Mouse (Mus musculus): ENCODE measurements at regions not wholly inside any gene's neighbourhood (a gene's known extent, or its start where the extent isn't known, plus 50 kb on each side); places are given as distances from the start of the nearest gene placed in this dataset.
A peak's percentile ranks its signal among the peaks of the same experiment; 100 is the strongest.

DNA sequence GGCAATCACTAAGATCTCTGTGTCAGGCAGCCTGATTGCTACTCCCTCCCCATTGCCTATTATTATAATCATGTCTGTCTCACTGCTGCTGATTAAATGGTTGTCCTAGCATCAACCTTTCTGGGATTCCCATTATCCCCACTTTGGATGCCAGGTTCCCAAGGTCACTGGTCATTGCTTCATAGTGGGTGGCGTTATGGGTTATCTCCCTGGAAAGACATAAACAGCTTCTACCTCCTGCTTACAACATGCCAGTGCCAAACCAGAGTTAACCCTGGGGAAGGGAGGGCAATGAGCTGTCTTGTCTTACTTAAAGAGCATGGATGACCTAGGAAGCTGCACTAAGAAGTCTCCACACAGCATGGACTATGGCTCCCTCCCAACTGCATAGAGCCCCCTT lies 136.9 kb downstream of the Uaca start:
- ATAC-seq (ENCODE audit: extremely low read depth, insufficient number of reproducible peaks, low FRiP score, poor library complexity, severe bottlenecking) = no peak

DNA sequence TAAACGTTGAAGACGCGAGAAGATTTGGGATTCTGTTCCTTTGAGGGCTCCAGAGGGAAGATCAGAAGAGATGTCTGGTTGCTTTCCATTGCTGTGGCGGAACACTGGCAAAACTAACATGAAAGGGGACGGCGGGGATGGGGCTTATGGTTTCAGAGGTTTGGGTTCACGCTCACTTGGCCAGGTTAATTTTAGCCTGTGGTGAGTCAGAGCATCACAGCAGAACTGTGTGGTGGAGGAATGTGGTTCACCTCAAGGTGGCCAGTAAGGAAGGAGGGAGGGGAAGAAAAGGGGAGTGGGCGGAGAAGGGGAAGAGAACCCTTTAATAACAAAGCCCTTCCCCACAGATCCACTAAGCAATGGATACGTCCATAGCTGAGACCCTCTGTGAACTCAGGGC lies 142.6 kb downstream of the Uaca start:
- no peak for ATAC-seq (ENCODE audit: extremely low read depth, insufficient number of reproducible peaks, low FRiP score, poor library complexity, severe bottlenecking)

DNA sequence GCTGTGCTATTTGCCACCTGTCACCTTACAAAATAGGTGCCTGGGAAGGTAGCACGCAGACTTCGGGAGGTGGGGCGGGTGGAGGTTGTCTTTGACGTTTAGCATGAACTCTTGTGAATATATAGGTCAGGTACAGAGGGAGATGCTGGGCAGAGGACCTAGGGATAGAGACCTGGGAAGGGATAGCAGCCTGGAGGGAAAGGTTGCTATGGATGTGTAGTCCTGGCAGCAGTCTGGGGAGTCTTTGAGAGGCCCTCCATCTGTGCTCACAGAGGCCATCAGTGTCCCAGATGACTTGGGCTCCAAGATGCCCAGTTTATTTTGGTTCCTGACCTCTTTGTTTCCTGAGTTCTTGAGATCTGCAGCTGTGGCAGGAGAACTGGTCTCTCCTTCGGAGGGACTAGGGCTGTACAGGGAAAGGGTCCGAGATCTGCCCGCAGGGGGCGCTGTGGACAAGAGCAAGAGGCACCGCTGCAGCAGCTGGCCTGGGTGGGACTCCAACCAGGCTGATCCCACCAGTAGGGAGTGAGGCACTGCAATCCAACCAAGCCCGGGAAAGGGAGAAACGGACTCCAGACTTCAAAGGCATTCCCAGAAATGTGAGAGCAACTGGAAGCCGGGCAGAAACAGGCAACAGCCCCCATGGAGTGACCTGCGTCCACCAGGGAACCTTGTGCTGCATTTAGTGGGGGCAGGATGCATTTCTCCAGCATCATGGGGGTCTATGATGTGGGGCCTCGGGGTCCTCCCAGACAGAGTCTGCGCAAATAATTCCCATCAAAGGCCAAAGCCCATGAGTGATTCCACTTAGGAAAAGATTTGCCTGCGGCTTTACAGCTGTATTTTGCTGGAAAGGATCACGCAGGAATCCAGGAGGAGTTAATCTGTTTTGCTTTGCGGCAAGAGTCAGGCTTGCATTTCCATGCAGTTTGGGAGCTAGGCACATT lies 145.8 kb downstream of the Uaca start:
- peak; percentile 59 for ATAC-seq (ENCODE audit: extremely low read depth, insufficient number of reproducible peaks, low FRiP score, poor library complexity, severe bottlenecking)

DNA sequence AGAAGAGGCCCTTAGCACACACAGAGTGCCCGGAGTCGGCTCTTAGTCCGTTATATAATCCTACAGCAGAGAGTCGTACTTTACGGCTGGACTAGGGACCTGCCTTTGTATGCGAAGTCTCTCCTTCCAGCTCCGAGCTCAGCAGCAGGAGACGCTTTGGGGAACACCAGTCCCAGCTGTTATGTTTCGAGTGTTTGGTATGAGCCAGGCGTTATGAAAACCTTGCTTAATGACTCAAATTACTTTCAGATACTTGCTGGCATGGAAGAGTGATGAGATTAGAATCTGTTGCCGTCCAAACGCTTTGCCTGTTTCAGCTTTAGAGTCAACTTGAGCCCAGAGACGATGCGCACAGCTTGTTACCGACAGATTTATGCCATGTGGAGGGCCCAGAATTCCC lies 153.0 kb downstream of the Uaca start:
- ATAC-seq (ENCODE audit: extremely low read depth, insufficient number of reproducible peaks, low FRiP score, poor library complexity, severe bottlenecking) = no peak

DNA sequence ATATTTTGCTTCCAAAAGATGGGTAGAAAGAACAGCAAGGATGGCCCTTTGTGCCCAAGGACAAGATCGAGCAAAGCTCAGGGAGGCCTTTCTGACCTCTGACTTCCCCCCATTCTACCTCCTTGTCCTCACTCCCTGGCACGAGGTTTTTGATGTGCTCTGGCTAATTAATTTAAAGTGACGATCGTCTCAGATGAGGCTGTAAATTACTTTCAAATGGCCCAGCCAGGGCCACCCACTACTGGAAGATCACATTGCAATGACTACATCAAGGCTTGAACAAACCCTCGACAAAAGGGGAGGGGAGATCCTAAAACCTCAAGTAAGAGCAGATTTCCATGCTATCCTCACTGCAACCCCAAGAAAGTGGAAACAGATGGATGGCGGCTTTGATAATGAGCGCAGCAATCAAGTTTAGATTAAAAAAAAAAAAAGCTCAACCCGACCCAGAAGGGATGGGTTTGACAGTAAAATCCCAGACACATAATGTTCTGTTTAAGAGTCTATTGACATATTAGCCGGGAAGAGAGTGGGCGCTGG lies 154.3 kb downstream of the Uaca start:
- no peak for ATAC-seq (ENCODE audit: extremely low read depth, insufficient number of reproducible peaks, low FRiP score, poor library complexity, severe bottlenecking)

DNA sequence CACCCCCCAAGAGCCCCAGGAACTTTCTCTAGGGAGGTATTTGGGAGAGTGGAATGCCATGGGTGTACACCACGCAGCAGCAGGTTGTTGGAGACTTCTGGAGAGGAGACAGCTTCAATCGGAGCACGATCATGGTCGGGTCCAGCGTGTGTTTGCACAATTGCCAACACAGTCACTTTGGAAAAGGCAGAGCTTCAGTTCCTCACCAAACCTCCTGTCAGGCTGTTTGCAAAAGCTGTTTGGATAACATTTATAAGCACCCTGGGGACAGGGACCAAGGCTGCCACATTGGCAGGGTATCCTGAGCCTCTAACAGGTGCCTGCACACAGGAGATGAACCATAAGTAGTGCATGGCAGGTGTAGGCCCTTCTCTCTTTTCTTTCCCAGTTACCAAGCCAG lies 155.8 kb downstream of the Uaca start:
- ATAC-seq (ENCODE audit: extremely low read depth, insufficient number of reproducible peaks, low FRiP score, poor library complexity, severe bottlenecking) = no peak

DNA sequence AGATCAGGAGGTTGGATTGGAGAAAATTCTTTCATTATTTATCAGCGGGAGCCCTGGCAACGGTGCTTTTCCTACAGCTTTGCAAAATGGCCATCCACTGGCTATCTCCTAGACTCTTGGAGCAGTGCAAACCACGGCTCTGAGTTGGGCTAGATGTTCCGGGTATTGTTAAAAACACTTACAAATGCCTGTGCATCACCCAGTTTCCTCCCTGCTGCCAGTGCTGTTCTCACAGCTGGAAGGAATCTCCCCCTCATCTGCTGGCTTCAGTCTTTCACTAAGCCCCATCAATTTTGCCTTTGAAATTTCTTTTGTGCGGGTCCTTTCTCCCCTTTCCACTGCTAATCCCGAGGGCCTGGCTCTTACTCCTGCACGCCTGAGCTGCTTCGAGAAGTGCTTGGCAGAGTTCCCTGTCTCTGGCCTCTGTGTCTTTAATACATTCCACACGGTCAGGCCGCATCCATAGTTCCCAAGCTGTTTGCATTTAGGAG lies 156.8 kb downstream of the Uaca start:
- ATAC-seq (ENCODE audit: extremely low read depth, insufficient number of reproducible peaks, low FRiP score, poor library complexity, severe bottlenecking) = no peak

DNA sequence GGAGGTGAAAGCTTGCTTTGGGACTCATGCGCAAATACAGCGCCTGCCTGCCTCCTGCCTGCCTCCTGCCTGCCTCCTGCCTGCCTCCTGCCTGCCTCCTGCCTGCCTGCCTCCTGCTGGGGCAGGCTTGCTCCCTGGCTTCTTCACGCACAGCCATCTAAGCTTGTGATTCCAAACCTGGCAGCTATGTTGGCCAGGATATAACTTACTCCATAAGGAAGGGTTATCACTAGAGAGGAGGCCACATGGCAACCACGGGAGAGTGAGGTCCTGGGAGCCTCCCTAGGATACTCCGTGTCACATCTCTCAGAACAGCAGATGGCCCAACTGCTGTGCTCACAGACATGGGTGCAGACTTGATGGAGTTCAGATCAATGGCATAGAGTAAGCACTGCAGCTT lies 163.1 kb downstream of the Uaca start:
- ATAC-seq (ENCODE audit: extremely low read depth, insufficient number of reproducible peaks, low FRiP score, poor library complexity, severe bottlenecking) = no peak

DNA sequence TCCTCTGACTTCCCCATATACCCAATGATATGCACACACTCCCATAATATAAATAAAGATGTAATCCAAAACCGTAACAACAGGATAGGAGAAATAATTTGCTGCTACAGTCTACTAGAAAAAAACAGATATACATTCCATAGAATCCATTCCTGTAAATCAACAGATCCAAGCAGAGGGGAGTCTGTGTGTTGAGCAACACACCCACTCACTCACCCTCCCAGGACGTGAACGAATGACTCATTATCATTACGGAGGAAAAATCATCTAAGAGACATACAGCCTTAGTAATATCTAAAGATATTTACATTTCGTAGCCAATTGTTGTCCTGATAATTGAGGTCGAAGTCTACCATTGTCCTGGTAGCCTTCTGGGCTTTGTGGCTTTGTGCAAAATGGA lies 165.2 kb downstream of the Uaca start:
- no peak for ATAC-seq (ENCODE audit: extremely low read depth, insufficient number of reproducible peaks, low FRiP score, poor library complexity, severe bottlenecking)

DNA sequence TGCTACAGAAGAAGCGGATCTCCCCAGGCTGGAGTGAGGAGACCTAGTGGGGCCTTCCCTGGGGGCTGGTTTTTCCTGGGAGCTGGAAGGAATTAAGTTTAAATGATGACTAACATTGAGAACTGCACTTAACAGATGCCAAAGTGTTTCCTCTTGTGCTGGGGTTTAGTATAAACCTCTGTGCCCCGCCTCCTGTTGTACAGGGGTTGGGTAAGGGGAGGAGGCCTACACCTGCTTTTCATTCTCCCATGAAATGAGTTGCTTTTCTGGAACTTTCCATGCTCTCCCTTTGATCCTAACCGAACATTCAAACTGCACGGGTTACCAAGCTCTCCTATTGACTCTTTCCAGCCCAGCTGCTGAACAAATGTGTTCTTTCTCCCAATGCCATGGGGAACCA lies 167.7 kb downstream of the Uaca start:
- ATAC-seq (ENCODE audit: extremely low read depth, insufficient number of reproducible peaks, low FRiP score, poor library complexity, severe bottlenecking) = no peak

DNA sequence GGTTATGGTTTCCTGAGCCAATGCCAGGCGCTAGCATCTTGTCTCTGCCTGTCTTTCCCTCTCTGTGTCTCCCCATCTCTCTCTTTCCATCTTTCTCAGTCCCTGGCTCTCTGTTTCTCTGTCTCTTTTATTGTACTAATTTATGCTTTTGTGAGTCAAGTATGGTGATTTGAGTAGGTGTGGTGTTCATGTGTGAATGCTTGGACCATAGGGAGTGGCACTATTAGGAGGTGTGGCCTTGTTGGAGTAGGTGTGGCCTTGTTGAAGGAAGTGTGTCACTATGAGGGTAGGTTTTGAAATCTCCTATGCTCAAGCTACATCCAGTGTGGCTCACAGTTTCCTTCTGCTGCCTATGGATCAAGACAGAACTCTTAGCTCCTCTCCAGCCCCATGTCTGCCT lies 171.3 kb downstream of the Uaca start:
- no peak for ATAC-seq (ENCODE audit: extremely low read depth, insufficient number of reproducible peaks, low FRiP score, poor library complexity, severe bottlenecking)

DNA sequence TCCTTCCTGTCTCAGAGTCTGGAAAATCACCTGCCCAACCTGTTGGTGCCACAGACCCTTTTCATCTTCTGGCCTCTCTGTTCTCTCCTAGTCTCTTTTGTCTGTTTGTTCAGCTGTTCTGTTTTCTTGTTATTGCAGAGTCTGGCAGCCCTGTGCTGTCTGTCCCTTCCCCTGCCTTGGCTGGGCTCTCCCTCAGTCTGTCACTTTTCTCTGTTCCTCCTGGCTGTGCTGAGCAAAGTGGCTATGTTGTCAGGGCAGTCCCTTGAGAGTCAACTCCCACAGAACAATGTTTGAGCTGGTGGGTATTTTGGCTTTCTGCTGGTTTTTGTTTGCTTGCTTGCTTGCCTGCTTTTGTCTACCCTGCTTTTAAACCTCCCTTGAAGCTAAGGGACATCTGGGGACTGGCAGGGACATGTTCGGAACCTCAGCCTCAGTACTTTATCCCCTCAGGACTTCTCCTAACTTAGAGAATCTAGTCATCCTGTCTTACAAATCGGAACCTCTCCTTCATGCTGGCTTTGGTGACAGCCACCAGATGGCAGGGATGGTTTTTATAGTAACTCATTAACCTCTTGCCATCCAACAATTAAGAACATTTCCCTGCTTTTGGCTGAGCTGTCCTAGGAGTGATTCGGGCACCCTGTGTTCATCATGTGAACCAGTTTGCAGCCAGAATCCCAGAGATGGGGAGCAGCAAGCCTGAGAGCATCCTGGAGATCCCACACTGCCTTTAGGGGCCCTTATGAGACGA lies 174.1 kb downstream of the Uaca start:
- no peak for ATAC-seq (ENCODE audit: extremely low read depth, insufficient number of reproducible peaks, low FRiP score, poor library complexity, severe bottlenecking)

DNA sequence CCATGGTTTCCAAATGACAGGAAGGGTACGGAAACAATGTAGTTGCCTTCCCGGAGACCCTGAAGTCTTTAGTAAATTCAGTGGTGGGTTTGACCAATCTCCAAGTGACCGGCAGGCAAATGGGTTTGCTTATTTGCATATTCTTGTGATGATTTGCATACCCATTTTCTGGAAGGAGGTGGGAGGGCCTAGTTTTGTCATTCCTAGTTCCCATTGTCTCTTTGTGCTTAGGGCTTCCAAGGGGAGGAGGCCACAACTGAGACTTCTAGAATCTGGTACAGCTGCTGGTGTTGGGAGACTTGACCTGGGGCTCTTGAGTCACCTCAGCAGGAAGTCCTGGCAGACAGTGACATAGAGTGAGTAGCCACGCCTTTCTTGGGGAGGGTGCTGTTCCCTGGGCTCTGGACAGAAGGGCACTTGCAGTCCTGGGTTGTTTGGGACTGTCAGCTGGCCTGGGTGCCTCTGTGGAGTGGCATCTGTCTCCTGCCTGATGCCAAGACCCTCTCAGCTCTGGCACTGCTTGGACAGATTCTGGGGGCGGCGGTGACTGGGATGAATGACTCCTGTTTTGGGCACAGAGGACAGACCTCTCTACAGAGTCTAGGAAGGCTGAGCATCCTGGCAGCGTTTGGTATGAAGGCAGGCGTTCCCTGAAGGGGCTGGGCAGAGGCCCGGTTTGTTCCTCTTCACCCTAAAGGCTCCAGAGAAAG lies 178.0 kb downstream of the Uaca start:
- ATAC-seq (ENCODE audit: extremely low read depth, insufficient number of reproducible peaks, low FRiP score, poor library complexity, severe bottlenecking) = peak; percentile 60

DNA sequence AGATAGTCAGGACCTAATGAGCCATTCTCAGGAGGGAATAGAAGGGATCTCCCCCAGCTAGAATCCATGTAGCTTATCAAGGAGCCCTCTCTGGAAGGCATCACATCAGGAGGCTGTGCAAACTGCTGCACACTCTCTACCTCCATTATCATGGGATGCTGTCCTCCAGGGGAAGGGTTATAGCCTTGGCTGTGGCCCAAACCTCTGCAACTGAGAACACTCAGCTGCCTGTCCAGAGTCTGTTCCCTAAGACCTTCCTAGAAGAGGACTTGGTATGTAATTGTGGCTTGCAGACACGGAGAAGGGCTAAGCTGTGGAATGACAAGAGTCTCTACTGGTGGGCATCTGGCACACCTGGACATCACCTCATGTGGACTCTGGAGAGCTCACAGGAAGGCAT lies 180.2 kb downstream of the Uaca start:
- ATAC-seq (ENCODE audit: extremely low read depth, insufficient number of reproducible peaks, low FRiP score, poor library complexity, severe bottlenecking) = no peak

DNA sequence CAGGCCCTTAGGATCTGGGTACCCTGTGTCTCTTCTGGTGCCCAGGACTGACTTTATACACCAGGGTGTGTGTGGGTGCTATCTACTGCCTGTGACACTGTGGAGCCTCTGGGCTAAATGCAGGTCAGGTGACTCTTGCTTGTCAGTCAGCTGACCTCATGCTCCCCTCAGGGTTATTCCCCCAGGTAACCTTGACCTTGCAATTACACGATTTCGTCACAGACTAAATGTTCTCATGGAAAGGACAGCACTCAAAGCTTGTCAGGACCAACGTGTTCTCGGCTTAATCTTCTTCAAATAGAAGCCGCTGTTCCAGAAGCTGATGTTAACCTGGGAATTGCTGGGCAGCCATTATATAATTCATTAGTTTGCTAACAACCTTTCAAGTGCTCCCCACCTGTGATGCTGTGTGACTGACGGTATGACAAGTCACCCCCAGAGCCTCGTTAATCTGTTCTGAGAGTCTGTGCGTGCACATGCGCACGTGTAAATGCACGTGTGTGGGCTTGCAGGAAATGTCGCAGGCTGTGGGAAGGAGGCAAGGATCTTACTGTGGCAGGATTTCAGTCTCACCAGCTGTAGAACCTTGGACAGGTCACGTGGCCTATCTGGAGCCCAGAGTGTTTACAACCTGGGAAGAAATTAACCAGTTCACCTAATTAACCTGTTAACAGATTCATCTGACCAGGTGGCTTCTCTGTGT lies 188.2 kb downstream of the Uaca start:
- ATAC-seq (ENCODE audit: extremely low read depth, insufficient number of reproducible peaks, low FRiP score, poor library complexity, severe bottlenecking) = no peak

DNA sequence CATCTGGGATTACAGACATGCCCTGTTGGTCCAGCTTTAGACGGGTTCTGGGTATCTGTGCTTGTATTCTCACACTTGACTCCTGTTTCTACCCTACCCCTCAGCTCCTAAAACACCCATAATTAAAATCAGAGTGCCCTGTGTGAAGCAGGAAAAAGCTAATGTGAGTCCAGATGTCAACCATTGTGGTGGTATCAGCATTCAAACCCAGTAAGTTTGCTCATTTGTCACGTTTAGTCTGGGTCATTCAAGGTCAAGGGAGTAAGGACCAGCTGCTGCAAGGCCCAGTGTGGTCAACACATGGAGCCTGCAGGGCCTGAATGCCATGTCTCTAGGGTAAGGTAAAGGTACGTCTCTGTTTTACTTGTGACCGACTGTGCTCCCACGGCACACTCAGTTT lies 188.9 kb downstream of the Uaca start:
- no peak for ATAC-seq (ENCODE audit: extremely low read depth, insufficient number of reproducible peaks, low FRiP score, poor library complexity, severe bottlenecking)

DNA sequence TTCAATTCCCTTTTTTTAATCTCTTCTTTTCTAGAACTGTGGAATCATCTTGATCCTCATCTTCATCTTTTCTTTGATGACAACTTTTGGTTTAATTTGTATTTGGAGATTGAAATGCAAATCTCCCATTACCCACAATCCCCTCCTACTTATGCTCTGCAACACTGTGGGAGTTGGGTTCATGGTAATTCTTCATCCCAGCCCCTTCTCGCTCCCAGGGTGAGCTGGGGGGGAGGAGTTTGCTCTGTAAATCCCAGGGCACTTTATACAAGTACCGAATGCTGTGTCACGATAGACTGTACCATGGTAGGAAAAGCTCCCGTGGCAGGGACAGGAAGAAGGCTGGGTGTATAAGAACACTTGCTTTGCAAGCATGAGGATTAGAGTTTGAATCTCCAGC lies 193.8 kb downstream of the Uaca start:
- no peak for ATAC-seq (ENCODE audit: extremely low read depth, insufficient number of reproducible peaks, low FRiP score, poor library complexity, severe bottlenecking)

DNA sequence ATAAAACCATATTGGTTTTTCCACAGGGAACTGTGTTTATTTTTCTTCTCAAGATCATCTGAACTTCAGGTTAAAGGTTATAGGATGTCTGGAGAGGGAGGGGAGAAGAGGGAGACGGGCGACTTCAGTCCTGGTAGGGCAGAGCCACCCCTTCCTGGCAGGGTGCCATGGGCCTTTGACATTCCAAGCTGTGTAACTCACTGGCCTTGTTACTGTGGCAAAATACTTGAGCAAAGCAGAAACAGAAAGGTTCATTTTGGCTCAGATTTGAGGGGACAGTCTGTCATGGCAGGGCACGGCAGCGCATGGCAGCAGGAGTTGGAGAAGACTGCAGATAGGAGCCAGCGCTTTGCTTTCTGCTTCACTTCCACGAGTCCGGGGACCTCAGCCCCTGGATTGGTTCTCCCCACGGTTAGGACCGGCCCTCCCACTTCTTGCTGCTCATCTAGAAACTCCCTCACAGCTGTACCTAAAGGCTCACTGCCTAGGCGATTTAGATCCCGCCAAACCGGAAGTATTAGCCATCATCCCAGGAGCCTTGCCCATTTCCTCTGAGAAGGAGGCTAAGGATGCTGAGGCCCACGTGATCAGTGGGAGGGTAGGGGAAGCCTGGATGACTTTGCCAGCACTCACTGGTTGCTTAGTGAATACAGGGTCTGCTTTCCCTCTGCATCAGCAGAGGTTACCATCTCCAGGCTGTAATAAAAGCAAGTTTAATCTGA lies 195.5 kb downstream of the Uaca start:
- ATAC-seq (ENCODE audit: extremely low read depth, insufficient number of reproducible peaks, low FRiP score, poor library complexity, severe bottlenecking) = no peak
